Mouse (Mus musculus) midbrain, embryonic 11.5 days (tissue): ENCODE measurements around the gene Ebf1. TPM values are rescaled to one million over a fixed set of nuclear protein-coding genes. Genes with fewer than 3 reads are reported as not detected.
A peak's percentile ranks its signal among the peaks of the same experiment; 100 is the strongest.

Source experiments
- ATAC-seq: fragments of 200-750 bp; cut with Nextera tagmentation; 2 replicates; pipeline ENCODE4 v1.8.0; 2017; ENCODE audit warnings: moderate TSS enrichment, moderate library complexity; ENCODE audit not compliant: low FRiP score
- DNase-seq: peaks from one replicate; pipeline ENCODE4 v3.0.0; 2015; ENCODE audit warnings: low spot score; ENCODE audit errors: missing footprints
- H3K27ac ChIP-seq: fragments of 300-500 bp; sonication (generic); 2 replicates; pipeline ENCODE4 v1.5.1; 2014; ENCODE audit warnings: low read depth, low read length
- H3K27me3 ChIP-seq: fragments of 300-500 bp; sonication (generic); 2 replicates; pipeline ENCODE4 v1.6.1; 2014; ENCODE audit warnings: mild to moderate bottlenecking, low read length, moderate library complexity, mixed read lengths; ENCODE audit not compliant: control insufficient read depth, insufficient read depth
- H3K36me3 ChIP-seq: fragments of 300-500 bp; sonication (generic); 2 replicates; pipeline ENCODE4 v1.6.1; 2014; ENCODE audit warnings: mild to moderate bottlenecking, low read length, moderate library complexity, mixed read lengths; ENCODE audit not compliant: control insufficient read depth, insufficient read depth
- H3K4me1 ChIP-seq: fragments of 300-500 bp; sonication (generic); 2 replicates; pipeline ENCODE4 v1.6.1; 2014; ENCODE audit warnings: low read length; ENCODE audit not compliant: control insufficient read depth, insufficient read depth
- H3K4me2 ChIP-seq: fragments of 300-500 bp; sonication (generic); 2 replicates; pipeline ENCODE4 v1.6.1; 2014; ENCODE audit warnings: mild to moderate bottlenecking, moderate library complexity
- H3K4me3 ChIP-seq: fragments of 300-500 bp; sonication (generic); 2 replicates; pipeline ENCODE4 v1.5.1; 2014; ENCODE audit warnings: low read depth, low read length
- H3K9ac ChIP-seq: fragments of 300-500 bp; sonication (generic); 2 replicates; pipeline ENCODE4 v1.6.1; 2014; ENCODE audit warnings: low read length
- H3K9me3 ChIP-seq: fragments of 300-500 bp; sonication (generic); 2 replicates; pipeline ENCODE4 v1.6.1; 2016; ENCODE audit warnings: low read length; ENCODE audit not compliant: control insufficient read depth
- WGBS: fragments of 180-500 bp; shearing (Covaris S2); extraction: QIAGEN DNeasy Blood & Tissue Kit; methylation state at CpG from one replicate; pipeline ENCODE4 v1.1.7; 2014; 5-methylcytosine and 5-hydroxymethylcytosine counted together
- polyA plus RNA-seq: library from polyadenylated mRNA; unstranded; fragments of >200 nt; fragmentation: Nextera tagmentation; extraction: Ambion mirVana; gene quantifications from 2 replicates; pipeline ENCODE4 v1.2.1, GENCODE M21; 2014

Gene Ebf1
- polyA plus RNA-seq, 1 experiment from 2014 or later = 73.8 TPM

DNA sequence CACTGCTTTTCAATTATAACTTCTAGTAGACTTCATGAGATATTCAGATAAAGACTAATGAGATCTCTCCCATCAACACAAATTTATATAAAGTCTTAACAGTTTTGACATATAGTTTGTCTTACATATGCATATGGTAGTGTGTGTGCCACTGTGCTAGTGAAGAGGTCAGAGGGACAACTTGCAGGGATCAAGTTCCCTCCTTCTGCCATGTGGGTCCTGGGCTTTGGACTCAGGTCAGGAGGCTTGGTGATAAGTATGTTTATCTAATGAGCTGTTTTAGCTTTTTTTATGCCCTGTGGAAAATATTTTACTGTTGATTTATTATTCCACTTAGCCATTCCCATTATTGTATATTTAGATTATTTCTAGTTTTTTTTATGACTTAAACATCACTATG is 93.7 kb downstream of the Ebf1 start:
- H3K27me3 ChIP-seq = no peaks in the 10 kb centered on the region
- H3K9ac ChIP-seq = no peak overlapping the region
- no peaks in the 10 kb centered on the region for H3K9me3 ChIP-seq
- H3K27ac ChIP-seq = no peak overlapping the region
- no peaks in the 10 kb centered on the region for H3K36me3 ChIP-seq
- no peak for DNase-seq
- H3K4me3 ChIP-seq = no peak overlapping the region
- ATAC-seq = no peak
- H3K4me1 ChIP-seq = peaks cover 9% of the 10 kb centered on the region
- no peak overlapping the region for H3K4me2 ChIP-seq

DNA sequence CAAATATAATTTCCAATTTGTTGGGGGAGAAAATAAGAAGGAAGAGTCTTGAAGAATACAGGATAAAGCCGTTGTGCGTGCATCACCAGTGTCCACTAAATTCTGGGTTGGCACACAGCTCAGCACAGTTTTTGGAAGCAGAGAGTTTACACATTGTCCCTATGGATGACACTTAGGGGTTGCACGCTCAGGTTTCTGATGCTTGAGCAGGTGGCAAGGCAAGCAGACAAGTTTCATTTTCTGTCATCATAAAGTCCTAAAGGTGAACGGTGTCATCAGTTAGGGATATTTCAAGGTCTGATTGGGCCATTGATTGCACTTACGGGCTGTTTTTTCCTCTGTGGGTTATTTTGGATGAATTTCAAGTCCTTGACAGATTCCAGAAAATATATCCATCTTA is 97.1 kb downstream of the Ebf1 start:
- Histone ChIP-seq H3K27ac (no peak overlapping the region), H3K27me3 (no peaks in the 10 kb centered on the region), H3K9me3 (no peaks in the 10 kb centered on the region), H3K4me2 (no peak overlapping the region), H3K9ac (no peak overlapping the region), H3K4me3 (no peak overlapping the region), H3K4me1 (peaks cover 3% of the 10 kb centered on the region; the same call in 1 of the 2 replicates), H3K36me3 (no peaks in the 10 kb centered on the region)
- DNase-seq (no peak), ATAC-seq (no peak)
- WGBS = 93% methylated on average over 5 of the region's 5 CpGs

DNA sequence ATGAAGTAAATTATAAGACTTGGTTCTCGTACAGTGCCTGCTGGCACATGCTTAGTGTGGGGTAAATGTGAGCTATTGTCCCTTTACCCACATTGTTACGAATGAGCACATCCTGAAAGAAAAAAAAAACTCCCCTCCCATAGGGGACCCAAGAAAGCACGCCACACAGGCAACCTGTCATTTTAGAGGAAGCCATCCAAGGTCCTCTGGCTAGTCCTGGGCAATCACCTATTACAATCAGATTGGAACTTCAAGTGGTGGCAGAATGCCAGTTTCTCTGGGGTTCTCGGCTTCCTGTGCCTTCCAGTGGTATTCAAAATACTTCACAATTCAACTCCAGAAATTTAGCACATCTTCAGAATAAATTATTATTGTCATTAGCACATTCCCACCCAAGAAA is 98.7 kb downstream of the Ebf1 start:
- no peak overlapping the region for H3K9ac ChIP-seq
- no peaks in the 10 kb centered on the region for H3K27me3 ChIP-seq
- no peaks in the 10 kb centered on the region for H3K36me3 ChIP-seq
- H3K4me1 ChIP-seq = no peaks in the 10 kb centered on the region
- DNase-seq (peak; percentile 76), ATAC-seq (no peak)
- WGBS = 75% methylated on average over 4 of the region's 4 CpGs
- no peaks in the 10 kb centered on the region for H3K9me3 ChIP-seq
- no peak overlapping the region for H3K27ac ChIP-seq
- no peak overlapping the region for H3K4me3 ChIP-seq
- no peak overlapping the region for H3K4me2 ChIP-seq

DNA sequence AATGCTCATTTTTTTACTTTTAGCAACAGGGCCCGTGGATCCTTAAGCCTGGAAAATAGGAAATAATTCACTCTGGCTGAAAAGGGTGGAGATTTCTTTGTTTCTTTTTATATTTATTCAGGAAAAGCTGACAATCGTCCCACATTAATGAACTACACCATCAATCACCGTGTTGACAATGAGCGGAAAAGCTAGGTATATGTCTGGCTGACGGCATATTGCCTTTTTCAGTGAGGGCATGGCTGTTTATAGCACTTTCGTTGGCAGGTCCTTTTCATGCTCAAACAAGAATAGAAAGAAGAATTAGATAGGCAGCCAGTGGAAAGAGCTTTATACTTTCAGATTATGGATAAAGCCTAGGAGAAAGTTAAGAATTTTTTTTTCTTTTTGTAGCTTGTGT is 99.8 kb downstream of the Ebf1 start:
- Histone ChIP-seq H3K4me3 (no peak overlapping the region), H3K4me2 (no peak overlapping the region), H3K36me3 (no peaks in the 10 kb centered on the region), H3K9ac (no peak overlapping the region), H3K9me3 (no peaks in the 10 kb centered on the region), H3K27me3 (no peaks in the 10 kb centered on the region), H3K4me1 (no peaks in the 10 kb centered on the region), H3K27ac (no peak overlapping the region)
- ATAC-seq (no peak), DNase-seq (no peak)
- 79% methylated on average over 6 of the region's 6 CpGs for WGBS

DNA sequence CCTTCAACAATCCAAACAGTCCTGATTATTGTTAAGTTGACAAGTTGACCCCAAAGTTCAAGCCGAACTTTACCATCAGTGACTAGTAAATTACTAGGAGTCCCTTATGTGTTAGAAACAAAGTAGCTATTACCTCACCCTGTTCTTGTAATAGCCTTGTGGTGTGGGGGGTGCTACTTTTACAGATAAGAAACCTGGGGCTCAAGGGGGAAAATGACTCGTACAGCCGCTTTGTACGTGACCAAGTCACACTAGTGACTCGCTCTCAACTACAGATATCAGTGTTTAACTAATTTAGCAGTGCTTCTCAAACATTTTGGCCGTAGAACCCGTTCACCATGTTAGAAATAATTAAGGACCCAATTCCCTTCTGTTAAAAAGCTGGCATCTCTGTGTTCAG is 100.5 kb downstream of the Ebf1 start:
- Histone ChIP-seq H3K4me3 (no peak overlapping the region), H3K4me2 (no peak overlapping the region), H3K36me3 (no peaks in the 10 kb centered on the region), H3K9ac (no peak overlapping the region), H3K27me3 (no peaks in the 10 kb centered on the region), H3K4me1 (no peaks in the 10 kb centered on the region), H3K27ac (no peak overlapping the region), H3K9me3 (no peaks in the 10 kb centered on the region)
- ATAC-seq = no peak
- 88% methylated on average over 7 of the region's 7 CpGs for WGBS
- DNase-seq = peak; percentile 39

DNA sequence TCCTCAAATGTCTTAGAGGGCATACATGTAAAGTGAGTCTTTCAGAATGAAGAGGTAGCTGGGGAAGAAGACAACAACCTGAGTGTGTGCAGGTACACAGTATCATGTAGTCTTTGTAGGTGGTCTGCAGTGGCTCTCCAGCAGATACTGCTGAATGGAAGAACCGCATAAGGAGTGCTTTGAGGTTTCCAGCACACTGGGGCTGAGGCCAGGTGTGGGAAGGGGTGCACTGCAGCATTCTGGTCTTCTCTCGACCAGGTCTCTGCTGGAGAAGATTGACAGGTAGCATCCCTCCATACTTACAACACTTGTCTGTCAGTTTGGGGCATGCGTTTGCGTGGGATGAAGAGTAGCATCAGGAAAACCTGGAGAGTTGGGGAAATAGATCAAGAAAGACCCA is 104.9 kb downstream of the Ebf1 start:
- WGBS = 90% methylated on average over 4 of the region's 4 CpGs
- no peak overlapping the region for H3K27ac ChIP-seq
- no peaks in the 10 kb centered on the region for H3K27me3 ChIP-seq
- DNase-seq (peak; percentile 53), ATAC-seq (no peak)
- no peak overlapping the region for H3K9ac ChIP-seq
- no peak overlapping the region for H3K4me2 ChIP-seq
- no peaks in the 10 kb centered on the region for H3K4me1 ChIP-seq
- H3K4me3 ChIP-seq = no peak overlapping the region
- H3K36me3 ChIP-seq = no peaks in the 10 kb centered on the region
- H3K9me3 ChIP-seq = no peaks in the 10 kb centered on the region

DNA sequence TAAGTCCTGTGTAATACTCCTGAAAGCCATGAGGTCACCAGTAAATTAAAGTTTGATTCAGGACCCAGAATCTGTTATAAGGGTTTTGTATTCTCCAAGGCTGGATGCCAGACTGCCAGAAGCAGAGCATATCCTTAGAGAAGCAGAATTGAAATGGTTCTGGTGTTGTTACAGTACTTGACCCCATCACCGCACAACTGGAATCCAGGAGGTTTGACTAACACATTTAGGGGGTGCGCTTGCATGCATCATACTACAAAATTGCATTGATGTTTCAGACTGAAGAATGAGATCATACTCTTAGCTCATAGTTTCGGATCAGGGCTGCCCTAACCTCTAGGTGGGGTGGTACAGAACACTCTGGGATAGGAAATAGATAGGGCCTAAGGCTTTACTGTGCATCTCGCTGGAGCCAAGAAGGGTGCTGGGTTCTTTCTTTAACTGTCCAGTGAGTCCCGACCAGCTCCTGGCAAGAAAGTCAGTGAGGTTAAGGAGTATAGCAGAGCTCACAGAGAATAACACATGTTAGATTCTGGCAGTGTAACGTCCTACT is 106.9 kb downstream of the Ebf1 start:
- ATAC-seq = no peak
- Histone ChIP-seq H3K27ac (no peak overlapping the region), H3K4me2 (no peak overlapping the region), H3K36me3 (no peaks in the 10 kb centered on the region), H3K4me3 (no peak overlapping the region), H3K27me3 (no peaks in the 10 kb centered on the region), H3K9ac (no peak overlapping the region), H3K9me3 (no peaks in the 10 kb centered on the region), H3K4me1 (no peaks in the 10 kb centered on the region)
- 87% methylated on average over 6 of the region's 6 CpGs for WGBS
- peak; percentile 57 for DNase-seq

DNA sequence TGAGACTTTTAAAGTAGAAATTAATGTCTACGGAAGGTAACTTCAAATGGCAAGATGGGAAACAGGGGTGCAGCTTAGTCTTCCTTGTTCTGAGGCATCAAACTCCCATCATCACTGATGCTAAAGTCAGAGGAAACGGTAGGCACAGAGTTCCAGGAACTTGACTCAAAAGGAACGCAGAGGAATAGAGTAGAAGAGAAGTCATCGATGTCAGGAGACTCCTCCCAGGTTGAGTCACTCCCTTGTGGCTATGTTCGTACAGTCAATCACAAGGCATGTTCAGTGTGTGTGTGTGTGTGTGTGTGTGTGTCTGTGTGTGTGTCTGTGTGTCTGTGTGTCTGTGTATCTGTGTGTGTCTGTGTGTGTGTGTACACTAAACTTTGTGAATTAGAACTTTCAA is 108.6 kb downstream of the Ebf1 start:
- Histone ChIP-seq H3K36me3 (no peaks in the 10 kb centered on the region), H3K4me3 (no peak overlapping the region), H3K4me2 (no peak overlapping the region), H3K27ac (no peak overlapping the region), H3K27me3 (no peaks in the 10 kb centered on the region), H3K9me3 (no peaks in the 10 kb centered on the region), H3K4me1 (no peaks in the 10 kb centered on the region), H3K9ac (no peak overlapping the region)
- 92% methylated on average over 5 of the region's 5 CpGs for WGBS
- ATAC-seq = no peak
- DNase-seq = peak; percentile 10

DNA sequence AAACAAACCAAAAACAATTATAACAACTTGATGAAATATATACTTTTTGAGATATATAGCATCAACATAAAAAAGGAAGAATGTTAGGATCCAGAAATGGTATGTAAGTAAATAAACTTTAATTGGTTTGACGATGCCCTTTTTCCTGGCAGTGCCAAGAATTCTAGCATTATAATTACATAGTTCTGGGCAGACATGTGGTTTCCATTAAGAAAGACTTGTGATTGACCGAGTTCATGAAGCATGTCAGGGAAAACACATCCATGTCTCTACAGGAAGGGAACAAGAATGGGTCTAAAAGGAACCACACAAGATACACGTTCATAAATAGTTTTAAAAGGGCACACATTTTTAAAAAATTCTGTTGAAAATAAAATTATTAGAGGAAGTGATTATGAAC is 110.3 kb downstream of the Ebf1 start:
- H3K27ac ChIP-seq = no peak overlapping the region
- WGBS = 78% methylated on average over 3 of the region's 3 CpGs
- no peak for ATAC-seq
- H3K36me3 ChIP-seq = no peaks in the 10 kb centered on the region
- H3K9ac ChIP-seq = no peak overlapping the region
- H3K9me3 ChIP-seq = no peaks in the 10 kb centered on the region
- H3K4me2 ChIP-seq = no peak overlapping the region
- no peaks in the 10 kb centered on the region for H3K27me3 ChIP-seq
- H3K4me1 ChIP-seq = no peaks in the 10 kb centered on the region
- H3K4me3 ChIP-seq = no peak overlapping the region
- DNase-seq = no peak

DNA sequence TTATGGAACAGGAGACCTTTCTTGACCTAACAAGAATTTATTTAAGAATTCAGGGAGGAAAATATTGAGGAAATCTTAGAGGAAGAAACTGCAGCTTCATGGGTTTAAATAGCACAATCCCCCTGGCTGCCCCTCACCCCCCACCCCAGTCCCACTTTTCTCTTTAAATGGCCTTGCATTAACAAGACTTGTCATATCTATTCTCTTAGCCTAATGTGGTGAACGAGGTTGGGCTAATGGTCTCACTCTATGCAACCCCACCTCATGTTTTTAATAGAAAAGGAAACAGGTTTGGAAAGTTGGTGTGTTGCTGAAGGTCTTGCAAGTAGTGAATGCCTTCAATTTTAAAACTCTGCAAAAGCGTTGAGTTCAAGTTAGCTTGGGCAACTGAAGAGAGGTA is 110.7 kb downstream of the Ebf1 start:
- no peaks in the 10 kb centered on the region for H3K27me3 ChIP-seq
- DNase-seq (peak; percentile 57), ATAC-seq (no peak)
- no peak overlapping the region for H3K27ac ChIP-seq
- no peaks in the 10 kb centered on the region for H3K36me3 ChIP-seq
- H3K9ac ChIP-seq = no peak overlapping the region
- 81% methylated on average over 2 of the region's 2 CpGs for WGBS
- H3K4me3 ChIP-seq = no peak overlapping the region
- no peaks in the 10 kb centered on the region for H3K4me1 ChIP-seq
- no peak overlapping the region for H3K4me2 ChIP-seq
- H3K9me3 ChIP-seq = no peaks in the 10 kb centered on the region
